Mouse (Mus musculus): ENCODE results near the gene Abi3bp.

GRCm38 (mm10) chr16:56440243-56440642 is 37.4 kb upstream of the Abi3bp start:
- TF ChIP-seq POLR2A (IDR thresholded peaks at IDR 0.05; ENCODE audit: control insufficient read depth, low read depth, low read length) (no peak), CTCF (IDR thresholded peaks at IDR 0.05; ENCODE audit: control insufficient read depth, insufficient read depth, insufficient replicate concordance, low read depth, low read length) (no peak)

Measured in testis, adult 2 months (tissue).